Mouse (Mus musculus): ENCODE measurements around the gene Slc34a1. TPM values are rescaled to one million over a fixed set of nuclear protein-coding genes. Genes with fewer than 3 reads are reported as not detected.
"Not testable (repeated sequence)": the region's sequence is repeated elsewhere in the genome, so short reads cannot be mapped to it uniquely, and the experiment has no call there.

Gene Slc34a1
- polyA plus RNA-seq, 1 experiment from 2014 or later, result not detected

DNA sequence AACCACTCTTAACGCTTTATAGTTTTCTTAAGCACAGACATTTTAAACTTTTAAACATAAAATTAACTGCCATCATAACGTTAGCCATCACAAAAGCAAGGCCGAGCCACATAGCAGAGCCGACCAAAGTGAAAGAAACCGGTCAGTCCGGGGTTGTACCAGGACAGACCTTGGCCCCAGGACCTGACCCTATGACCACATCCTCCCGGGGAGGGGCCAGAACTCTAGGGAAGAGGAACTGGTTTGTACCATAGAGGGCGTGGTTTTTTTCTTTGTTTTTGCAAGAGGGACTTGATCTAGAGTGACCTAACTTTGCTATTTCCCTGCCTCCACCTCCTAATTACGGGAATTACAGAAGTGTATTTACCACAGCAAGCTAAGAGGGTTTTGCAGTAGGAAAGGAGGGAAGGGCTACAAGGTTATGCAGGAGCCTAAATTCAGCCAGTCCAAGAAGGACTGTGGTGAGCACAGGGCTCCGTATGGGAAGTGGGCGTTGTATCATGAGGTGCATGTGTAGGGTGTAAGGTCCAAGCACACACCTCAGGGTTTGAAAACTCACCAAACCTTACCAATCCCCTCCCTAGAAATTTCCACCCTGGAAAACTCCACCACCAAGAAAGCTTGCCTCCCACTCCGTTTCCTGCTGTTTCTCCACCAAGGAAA lies 31.4 kb downstream of the Slc34a1 start:
- H3K36me3 ChIP-seq, result no peaks in the 10 kb centered on the region
- no peak overlapping the region for H3K4me2 ChIP-seq (replicated peaks)
- no peak overlapping the region for H3K27ac ChIP-seq
- no peaks in the 10 kb centered on the region for H3K4me1 ChIP-seq (replicated peaks)
- H3K4me3 ChIP-seq (replicated peaks), result no peak overlapping the region
- 56% methylated on average over 12 of the region's 12 CpGs for WGBS
- 0 out of 2 replicates have a peak, but pooled peaks cover 3% of the 10 kb centered on the region for H3K27me3 ChIP-seq (replicated peaks)
- ATAC-seq, result peak; percentile 75
- H3K9ac ChIP-seq, result no peak overlapping the region
- H3K9me3 ChIP-seq, result no peaks in the 10 kb centered on the region

DNA sequence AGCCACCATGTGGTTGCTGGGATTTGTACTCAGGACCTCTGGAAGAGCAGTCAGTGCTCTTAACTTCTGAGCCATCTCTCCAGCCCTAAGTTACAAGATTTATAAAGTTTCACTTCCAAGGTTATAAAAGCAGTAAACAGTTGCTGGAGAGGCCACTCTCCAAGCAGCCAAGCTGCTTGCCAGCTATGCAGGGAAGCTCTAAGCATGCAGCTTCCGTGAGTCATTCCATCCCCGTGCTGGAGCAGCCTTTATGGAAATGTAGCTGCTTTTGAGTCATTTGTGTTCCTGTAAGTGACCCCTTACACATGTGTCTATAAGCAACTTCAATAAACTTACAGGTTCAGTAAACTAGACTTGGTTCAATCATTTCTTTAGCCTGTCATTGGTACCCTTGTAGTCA lies 32.6 kb downstream of the Slc34a1 start:
- 83% methylated on average over 2 of the region's 2 CpGs for WGBS
- no peak for ATAC-seq

DNA sequence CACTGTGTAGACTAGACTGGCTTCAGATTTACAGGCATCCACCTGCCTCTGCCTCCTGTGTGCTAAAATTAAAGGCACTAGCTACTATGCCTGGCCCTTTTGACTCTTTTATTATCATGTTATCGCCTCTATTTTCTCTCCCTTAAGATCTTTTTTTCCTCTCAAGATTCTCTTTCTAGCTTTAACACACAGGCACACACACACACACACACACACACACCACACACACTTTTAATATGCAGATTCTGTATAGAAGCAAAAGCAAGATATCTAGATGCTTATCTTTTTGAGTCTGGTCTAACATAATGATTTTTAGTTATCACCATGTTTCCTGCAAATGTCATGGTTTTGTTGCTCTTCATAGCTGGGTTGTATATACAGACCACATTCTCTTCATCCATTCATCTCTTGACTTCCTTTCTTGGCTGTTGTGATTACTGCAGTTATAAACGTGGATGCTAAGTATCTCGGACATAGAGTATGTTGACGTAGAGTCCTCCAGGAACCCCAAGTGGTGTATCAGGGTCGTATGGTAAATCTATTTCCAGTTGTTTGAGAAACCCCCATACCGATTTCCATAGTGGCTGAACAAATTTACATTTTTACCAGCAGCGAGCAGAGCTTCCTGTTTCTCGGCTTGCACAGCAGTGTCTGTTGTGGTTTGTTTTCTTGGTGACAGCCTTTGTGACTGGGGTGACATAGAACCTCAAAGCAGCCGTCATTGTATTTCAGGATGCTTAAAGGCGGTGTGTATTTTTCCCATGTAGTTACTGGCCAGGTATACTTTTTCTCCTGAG lies 34.1 kb downstream of the Slc34a1 start:
- ATAC-seq, result no peak
- Histone ChIP-seq H3K27ac (no peak overlapping the region), H3K4me1 (replicated peaks) (no peaks in the 10 kb centered on the region), H3K27me3 (replicated peaks) (no peaks in the 10 kb centered on the region), H3K4me3 (replicated peaks) (no peak overlapping the region), H3K9me3 (no peaks in the 10 kb centered on the region), H3K9ac (no peak overlapping the region), H3K36me3 (no peaks in the 10 kb centered on the region), H3K4me2 (replicated peaks) (no peak overlapping the region)
- 69% methylated on average over 10 of the region's 10 CpGs for WGBS

More for the DNA sequence above, 32.6 kb downstream of the Slc34a1 start:
- no peak overlapping the region for H3K9ac ChIP-seq
- no peaks in the 10 kb centered on the region for H3K4me1 ChIP-seq (replicated peaks)
- 0 out of 2 replicates have a peak, but pooled peaks cover 3% of the 10 kb centered on the region for H3K27me3 ChIP-seq (replicated peaks)
- H3K36me3 ChIP-seq, result no peaks in the 10 kb centered on the region
- no peak overlapping the region for H3K27ac ChIP-seq
- H3K9me3 ChIP-seq, result no peaks in the 10 kb centered on the region
- no peak overlapping the region for H3K4me3 ChIP-seq (replicated peaks)
- no peak overlapping the region for H3K4me2 ChIP-seq (replicated peaks)

DNA sequence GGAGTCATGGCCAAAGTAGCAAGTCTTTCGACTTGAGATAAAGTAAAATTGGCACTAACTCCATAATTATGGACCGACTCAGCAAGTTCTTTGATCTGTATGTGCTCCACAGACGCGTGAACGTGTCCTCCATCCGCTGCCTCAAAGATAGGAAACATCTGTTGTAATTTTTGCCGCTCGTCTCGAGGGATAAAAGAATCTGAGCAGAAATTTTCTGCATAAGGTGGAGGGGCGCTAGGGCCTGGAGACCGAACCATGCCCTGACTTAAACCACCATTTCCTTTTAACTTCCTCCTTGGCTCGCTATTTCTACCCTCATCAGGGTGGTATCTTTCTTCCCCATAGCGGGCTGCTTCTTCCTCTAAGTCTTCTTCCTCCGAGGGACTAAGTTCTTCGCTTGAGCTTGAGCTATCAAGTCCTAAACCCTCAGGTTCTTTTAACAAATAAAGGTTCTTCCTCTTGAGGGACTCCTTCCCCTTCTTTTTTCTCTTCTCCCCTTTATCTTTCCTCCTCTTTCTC lies 39.2 kb downstream of the Slc34a1 start:
- not testable (repeated sequence) for H3K27ac ChIP-seq; H3K9me3 ChIP-seq; H3K27me3 ChIP-seq (replicated peaks); H3K36me3 ChIP-seq; ATAC-seq; H3K4me1 ChIP-seq (replicated peaks); H3K4me3 ChIP-seq (replicated peaks); H3K4me2 ChIP-seq (replicated peaks); H3K9ac ChIP-seq
- WGBS, result 85% methylated on average over 15 of the region's 15 CpGs

DNA sequence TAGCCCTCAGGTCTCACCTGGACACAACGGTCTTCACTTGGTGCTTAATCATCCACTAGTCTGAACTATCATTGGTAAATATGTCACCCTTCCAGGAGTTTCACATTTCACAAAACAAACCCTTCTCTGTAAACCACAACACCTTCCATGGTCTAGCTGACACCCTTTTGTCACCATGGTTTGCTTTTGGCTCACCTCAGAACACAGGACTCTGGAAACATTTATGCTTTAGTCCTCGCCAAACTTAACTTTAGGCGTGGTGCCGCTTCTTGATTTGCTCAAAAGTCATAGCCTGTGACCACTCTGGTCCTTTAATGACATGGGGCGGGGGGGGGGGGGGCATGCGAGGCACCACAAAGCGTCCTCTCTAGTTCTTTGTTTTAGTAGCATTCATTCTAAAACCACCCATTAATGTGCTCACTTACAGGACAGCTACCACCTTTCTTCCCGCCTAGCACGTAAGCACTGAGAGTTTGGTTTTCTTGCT lies 45.9 kb downstream of the Slc34a1 start:
- 34% methylated on average over 9 of the region's 9 CpGs for WGBS
- Histone ChIP-seq H3K27me3 (replicated peaks) (no peaks in the 10 kb centered on the region), H3K27ac (peak overlapping the region; percentile 99), H3K9ac (peak overlapping the region; percentile 55), H3K4me1 (replicated peaks) (peaks cover 28% of the 10 kb centered on the region), H3K4me3 (replicated peaks) (peak overlapping the region; percentile 81), H3K9me3 (no peaks in the 10 kb centered on the region), H3K36me3 (no peaks in the 10 kb centered on the region), H3K4me2 (replicated peaks) (peak overlapping the region; percentile 80)
- no peak for ATAC-seq

DNA sequence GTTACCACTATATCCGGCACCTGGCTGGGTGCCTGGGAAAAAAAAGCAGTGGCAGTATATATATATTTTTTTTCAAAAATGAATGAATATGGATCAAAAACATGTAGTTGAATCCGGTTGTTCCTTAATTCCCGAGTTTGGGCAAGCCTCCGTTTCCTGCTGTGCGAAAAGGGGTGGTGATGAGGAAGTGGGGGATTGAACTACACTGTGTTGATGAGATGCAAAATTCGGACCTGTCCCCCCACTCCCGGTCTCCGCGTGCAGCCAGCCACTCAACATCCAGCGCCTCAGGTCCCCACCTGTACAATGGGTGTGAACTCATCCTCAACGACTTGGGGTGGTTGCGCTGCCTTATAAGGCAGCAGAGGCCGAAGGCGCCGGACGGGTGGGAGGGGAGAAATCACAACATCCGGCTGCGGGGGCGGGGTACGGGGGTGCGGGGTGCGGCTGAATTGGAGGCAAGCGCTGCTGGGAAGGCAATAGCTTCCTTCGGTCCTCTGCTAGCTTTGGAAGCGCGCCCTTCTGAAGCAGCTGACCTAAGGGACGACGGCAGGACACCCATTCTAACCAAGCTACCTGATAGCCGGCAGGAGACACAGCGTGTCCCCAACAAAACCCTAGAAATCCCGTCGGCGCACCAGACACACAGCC lies 46.4 kb downstream of the Slc34a1 start:
- WGBS, result 1% methylated on average over 33 of the region's 33 CpGs
- ATAC-seq, result peak; percentile 83
- Histone ChIP-seq H3K4me1 (replicated peaks) (peaks cover 28% of the 10 kb centered on the region), H3K36me3 (no peaks in the 10 kb centered on the region), H3K27ac (peak overlapping the region; percentile 99), H3K27me3 (replicated peaks) (no peaks in the 10 kb centered on the region), H3K4me3 (replicated peaks) (peak overlapping the region; percentile 81), H3K9ac (peak overlapping the region; percentile 55), H3K9me3 (no peaks in the 10 kb centered on the region), H3K4me2 (replicated peaks) (peak overlapping the region; percentile 80)

DNA sequence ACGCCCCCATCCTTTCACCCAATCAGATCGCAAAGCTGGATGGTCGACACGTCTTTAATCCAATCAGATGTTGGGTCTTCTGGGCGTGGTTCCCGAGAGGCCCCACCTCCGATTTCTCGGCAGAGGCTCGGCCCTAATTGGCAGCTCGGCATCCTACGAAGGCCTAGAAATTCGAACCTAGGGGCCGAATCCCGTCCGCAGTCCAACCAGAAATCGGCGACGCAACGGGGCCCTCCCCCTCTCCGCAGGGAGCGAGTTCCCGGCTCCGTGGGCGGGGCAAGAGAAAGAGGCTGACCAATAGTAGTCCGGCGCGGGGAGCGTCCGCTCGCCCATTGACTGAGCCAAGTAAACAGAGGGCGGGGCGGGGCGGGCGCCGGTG lies 46.9 kb downstream of the Slc34a1 start, which contains the start of gene Grk6:
Gene Grk6, plus strand, starts transcription at position 136 of the 379 bp plus-strand sequence.
- Histone ChIP-seq H3K4me1 (replicated peaks) (peaks cover 28% of the 10 kb centered on the region), H3K27ac (peak within 1 kb of the TSS; percentile 99), H3K9me3 (no peaks in the 10 kb centered on the region), H3K36me3 (peaks cover 1% of the 10 kb centered on the region; the same call in 1 of the 2 replicates), H3K4me3 (replicated peaks) (peak within 1 kb of the TSS; percentile 81), H3K4me2 (replicated peaks) (peak within 1 kb of the TSS; percentile 84), H3K9ac (peak within 1 kb of the TSS; percentile 95), H3K27me3 (replicated peaks) (no peaks in the 10 kb centered on the region)
- under 1% methylated on average over 34 of the region's 35 CpGs for WGBS
- peak; percentile 96 for ATAC-seq

DNA sequence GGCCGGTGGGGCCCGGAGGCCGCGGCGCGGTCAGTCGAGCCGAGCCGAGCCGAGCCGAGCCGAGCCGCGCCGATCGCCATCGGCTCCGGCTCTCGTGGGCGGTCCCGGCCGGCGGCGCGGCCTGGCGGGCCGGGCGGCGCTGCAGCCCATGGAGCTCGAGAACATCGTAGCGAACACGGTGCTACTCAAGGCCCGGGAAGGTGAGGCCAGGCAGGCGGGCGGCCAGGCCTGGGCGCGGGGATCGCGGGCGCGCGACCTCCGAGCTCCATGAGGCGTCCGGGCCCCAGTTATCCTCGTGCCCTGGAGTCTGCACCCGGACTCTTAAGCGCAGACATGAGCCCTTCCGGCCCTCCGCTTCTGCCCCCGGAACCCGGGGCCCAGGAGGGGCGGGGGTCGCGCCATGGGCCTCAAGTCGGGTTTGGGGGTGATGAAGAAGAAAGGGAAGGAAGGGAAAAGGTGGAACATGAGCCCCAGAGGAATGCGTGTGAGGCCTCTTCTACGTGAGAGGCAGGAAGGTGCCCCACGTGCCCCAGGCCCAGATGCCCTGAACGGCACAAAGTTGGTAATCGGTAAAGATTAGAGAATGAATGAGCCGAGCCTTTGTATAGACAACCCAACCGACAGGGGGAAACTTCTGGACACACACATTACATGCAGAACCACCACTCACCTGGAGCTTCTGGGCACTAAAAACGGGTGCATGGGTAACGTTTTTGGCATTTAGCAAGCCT lies 47.5 kb downstream of the Slc34a1 start:
- H3K27ac ChIP-seq, result peak overlapping the region; percentile 99
- WGBS, result under 1% methylated on average over 64 of the region's 66 CpGs
- H3K36me3 ChIP-seq, result peaks cover 7% of the 10 kb centered on the region
- H3K4me2 ChIP-seq (replicated peaks), result peak overlapping the region; percentile 84
- peak overlapping the region; percentile 81 for H3K4me3 ChIP-seq (replicated peaks)
- no peak for ATAC-seq
- H3K27me3 ChIP-seq (replicated peaks), result no peaks in the 10 kb centered on the region
- H3K9me3 ChIP-seq, result no peaks in the 10 kb centered on the region
- peaks cover 28% of the 10 kb centered on the region for H3K4me1 ChIP-seq (replicated peaks)
- H3K9ac ChIP-seq, result peak overlapping the region; percentile 95

DNA sequence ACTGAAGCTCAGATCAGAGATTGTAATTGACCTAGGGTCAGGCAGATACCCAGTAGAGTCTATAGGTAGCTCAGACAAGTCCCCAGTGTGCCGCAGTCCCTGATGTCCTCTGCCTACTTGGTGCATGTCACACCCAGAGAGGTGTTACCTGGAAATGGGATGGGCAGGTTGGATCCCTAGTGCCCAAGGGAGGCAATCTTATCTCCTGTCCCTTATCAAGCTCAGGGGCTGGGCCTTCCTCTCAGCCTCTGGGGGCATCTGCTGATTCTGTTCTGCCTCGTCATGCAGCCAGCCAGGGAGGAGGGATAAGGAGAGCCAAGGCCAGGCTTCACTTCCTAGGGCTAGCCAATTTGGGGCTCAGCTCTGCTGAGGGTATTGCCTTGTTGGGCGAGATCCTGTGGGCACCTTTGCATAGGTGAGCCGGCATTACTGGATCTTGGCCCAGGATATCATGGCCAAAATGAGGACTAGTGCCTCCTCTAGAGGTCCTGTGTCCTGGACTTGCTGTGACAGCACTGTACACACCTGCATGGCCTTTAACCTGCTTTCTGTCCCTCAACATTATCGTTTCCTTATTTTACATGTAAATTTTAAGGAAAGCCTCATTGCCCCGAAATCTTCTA lies 48.6 kb downstream of the Slc34a1 start:
- 0 out of 2 replicates have a peak, but pooled peaks have one; percentile 1 for ATAC-seq
- H3K9me3 ChIP-seq, result no peaks in the 10 kb centered on the region
- WGBS, result 71% methylated on average over 6 of the region's 6 CpGs
- peaks cover 17% of the 10 kb centered on the region for H3K36me3 ChIP-seq
- peak overlapping the region; percentile 84 for H3K4me2 ChIP-seq (replicated peaks)
- peak overlapping the region; percentile 95; the same call in 1 of the 2 replicates for H3K9ac ChIP-seq
- peak overlapping the region; percentile 81; the same call in 1 of the 2 replicates for H3K4me3 ChIP-seq (replicated peaks)
- peaks cover 28% of the 10 kb centered on the region for H3K4me1 ChIP-seq (replicated peaks)
- 0 out of 2 replicates have a peak overlapping the region, but pooled peaks have one; percentile 99 for H3K27ac ChIP-seq
- H3K27me3 ChIP-seq (replicated peaks), result no peaks in the 10 kb centered on the region

DNA sequence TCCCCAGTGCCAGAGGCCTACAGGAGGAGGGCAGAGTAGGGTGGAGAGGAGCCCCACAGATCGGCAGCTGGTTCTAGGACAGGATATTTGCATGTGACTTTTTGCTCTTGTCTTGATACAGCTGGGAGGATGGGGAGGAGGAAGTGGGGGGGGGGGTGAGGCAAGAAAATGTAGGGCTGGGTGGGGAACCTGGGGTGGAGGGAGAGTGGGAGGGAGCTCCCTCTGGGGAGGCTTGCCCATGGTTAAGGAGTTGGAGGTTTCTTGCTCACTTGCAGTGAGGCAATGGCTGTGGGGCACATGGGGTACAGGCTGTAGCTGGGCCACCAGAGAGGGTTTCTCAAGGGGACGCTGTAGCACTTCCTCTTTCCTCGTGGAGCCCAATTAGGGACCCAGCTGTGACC lies 49.6 kb downstream of the Slc34a1 start:
- no peaks in the 10 kb centered on the region for H3K9me3 ChIP-seq
- peaks cover 28% of the 10 kb centered on the region for H3K4me1 ChIP-seq (replicated peaks)
- no peak for ATAC-seq
- H3K4me2 ChIP-seq (replicated peaks), result peak overlapping the region; percentile 84; the same call in 1 of the 2 replicates
- WGBS, result 51% methylated on average over 3 of the region's 3 CpGs
- H3K9ac ChIP-seq, result no peak overlapping the region
- H3K36me3 ChIP-seq, result peaks cover 27% of the 10 kb centered on the region
- H3K27me3 ChIP-seq (replicated peaks), result no peaks in the 10 kb centered on the region
- no peak overlapping the region for H3K4me3 ChIP-seq (replicated peaks)
- no peak overlapping the region for H3K27ac ChIP-seq

DNA sequence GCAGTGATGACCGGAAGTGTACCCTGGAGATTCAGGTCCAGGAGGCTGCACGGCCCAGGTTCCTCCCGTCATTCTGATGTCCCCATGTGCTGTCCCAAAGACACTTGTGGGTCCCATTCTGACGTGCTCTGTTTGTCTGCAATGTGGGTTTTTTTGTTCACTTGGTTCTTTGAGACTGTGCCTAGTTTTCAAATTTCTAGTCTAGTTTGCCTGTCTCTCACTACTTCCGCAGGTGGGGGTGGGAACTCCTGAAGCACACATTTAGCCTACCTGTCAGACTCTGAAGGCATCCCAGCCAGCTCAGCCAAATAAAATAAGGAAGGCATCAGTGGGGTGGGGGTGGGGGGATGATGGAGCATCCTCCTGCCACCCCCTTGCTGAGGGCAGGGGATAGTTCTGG lies 50.1 kb downstream of the Slc34a1 start:
- Histone ChIP-seq H3K4me2 (replicated peaks) (no peak overlapping the region), H3K9ac (no peak overlapping the region), H3K4me3 (replicated peaks) (no peak overlapping the region), H3K27me3 (replicated peaks) (no peaks in the 10 kb centered on the region), H3K4me1 (replicated peaks) (peaks cover 28% of the 10 kb centered on the region), H3K27ac (no peak overlapping the region), H3K9me3 (no peaks in the 10 kb centered on the region), H3K36me3 (peaks cover 32% of the 10 kb centered on the region)
- 93% methylated on average over 5 of the region's 5 CpGs for WGBS
- ATAC-seq, result no peak

Data from intestine, embryonic 15.5 days (tissue).